Mouse (Mus musculus): ENCODE results near the gene Gm43951. TPM values are rescaled to one million over a fixed set of nuclear protein-coding genes. Genes with fewer than 3 reads are reported as not detected.
"Not testable (repeated sequence)": the region's sequence is repeated elsewhere in the genome, so short reads cannot be mapped to it uniquely, and the experiment has no call there.

Gm43951 gene
- polyA plus RNA-seq, 1 experiment from 2014 or later, result 0.05 TPM

GRCm38 (mm10) chr11:72190857-72191256 lies 15.8 kb downstream of the Gm43951 start:
- no peak for ATAC-seq
- Histone ChIP-seq H3K27me3 (replicated peaks) (no peaks in the 10 kb centered on the region), H3K9ac (no peak overlapping the region), H3K4me2 (no peak overlapping the region), H3K9me3 (replicated peaks) (no peaks in the 10 kb centered on the region), H3K27ac (no peak overlapping the region), H3K4me3 (no peak overlapping the region), H3K4me1 (no peaks in the 10 kb centered on the region), H3K36me3 (peaks cover 55% of the 10 kb centered on the region)
- 79% methylated on average over 1 of the region's 1 CpGs for WGBS (ENCODE audit: insufficient replicate concordance)

GRCm38 (mm10) chr11:72184252-72184651 lies 22.4 kb downstream of the Gm43951 start:
- WGBS (ENCODE audit: insufficient replicate concordance), result 68% methylated on average over 4 of the region's 4 CpGs
- Histone ChIP-seq H3K36me3 (peaks cover 49% of the 10 kb centered on the region), H3K9me3 (replicated peaks) (no peaks in the 10 kb centered on the region), H3K9ac (no peak overlapping the region), H3K4me3 (no peak overlapping the region), H3K4me2 (no peak overlapping the region), H3K27me3 (replicated peaks) (no peaks in the 10 kb centered on the region), H3K4me1 (no peaks in the 10 kb centered on the region), H3K27ac (no peak overlapping the region)
- no peak for ATAC-seq

GRCm38 (mm10) chr11:72181136-72181535 lies 25.5 kb downstream of the Gm43951 start:
- no peaks in the 10 kb centered on the region for H3K9me3 ChIP-seq (replicated peaks)
- ATAC-seq, result no peak
- H3K27ac ChIP-seq, result no peak overlapping the region
- H3K4me3 ChIP-seq, result no peak overlapping the region
- H3K4me2 ChIP-seq, result no peak overlapping the region
- H3K27me3 ChIP-seq (replicated peaks), result no peaks in the 10 kb centered on the region
- 82% methylated on average over 4 of the region's 4 CpGs for WGBS (ENCODE audit: insufficient replicate concordance)
- H3K9ac ChIP-seq, result no peak overlapping the region
- no peaks in the 10 kb centered on the region for H3K4me1 ChIP-seq
- H3K36me3 ChIP-seq, result peaks cover 50% of the 10 kb centered on the region

- Histone ChIP-seq H3K4me2 (no peak overlapping the region), H3K4me1 (no peaks in the 10 kb centered on the region), H3K27ac (no peak overlapping the region), H3K27me3 (replicated peaks) (no peaks in the 10 kb centered on the region), H3K4me3 (no peak overlapping the region), H3K36me3 (peaks cover 53% of the 10 kb centered on the region), H3K9me3 (replicated peaks) (no peaks in the 10 kb centered on the region), H3K9ac (no peak overlapping the region)
- WGBS (ENCODE audit: insufficient replicate concordance), result 76% methylated on average over 5 of the region's 5 CpGs
- ATAC-seq, result no peak
Measured at GRCm38 (mm10) chr11:72180556-72180955, 26.1 kb downstream of the Gm43951 start.

GRCm38 (mm10) chr11:72176553-72176952 lies 30.1 kb downstream of the Gm43951 start:
- no peak overlapping the region for H3K4me3 ChIP-seq
- no peak for ATAC-seq
- H3K27me3 ChIP-seq (replicated peaks), result no peaks in the 10 kb centered on the region
- H3K4me2 ChIP-seq, result no peak overlapping the region
- H3K27ac ChIP-seq, result no peak overlapping the region
- no peak overlapping the region for H3K9ac ChIP-seq
- H3K36me3 ChIP-seq, result peaks cover 68% of the 10 kb centered on the region
- WGBS (ENCODE audit: insufficient replicate concordance), result 72% methylated on average over 3 of the region's 3 CpGs
- H3K4me1 ChIP-seq, result no peaks in the 10 kb centered on the region
- H3K9me3 ChIP-seq (replicated peaks), result no peaks in the 10 kb centered on the region

- Histone ChIP-seq H3K4me3 (no peak overlapping the region), H3K36me3 (peaks cover 63% of the 10 kb centered on the region), H3K9ac (no peak overlapping the region), H3K27me3 (replicated peaks) (no peaks in the 10 kb centered on the region), H3K4me1 (no peaks in the 10 kb centered on the region), H3K4me2 (no peak overlapping the region), H3K9me3 (replicated peaks) (no peaks in the 10 kb centered on the region), H3K27ac (no peak overlapping the region)
- no peak for ATAC-seq
- WGBS (ENCODE audit: insufficient replicate concordance), result 82% methylated on average over 5 of the region's 5 CpGs
Measured at GRCm38 (mm10) chr11:72175966-72176365, 30.7 kb downstream of the Gm43951 start.

- Histone ChIP-seq H3K27ac (no peak overlapping the region), H3K4me1 (no peaks in the 10 kb centered on the region), H3K4me3 (no peak overlapping the region), H3K36me3 (peaks cover 66% of the 10 kb centered on the region), H3K27me3 (replicated peaks) (no peaks in the 10 kb centered on the region), H3K9ac (no peak overlapping the region), H3K9me3 (replicated peaks) (no peaks in the 10 kb centered on the region), H3K4me2 (no peak overlapping the region)
- WGBS (ENCODE audit: insufficient replicate concordance), result 81% methylated on average over 6 of the region's 6 CpGs
- no peak for ATAC-seq
Measured at GRCm38 (mm10) chr11:72174721-72175120, 31.9 kb downstream of the Gm43951 start.

GRCm38 (mm10) chr11:72173506-72173905 lies 33.1 kb downstream of the Gm43951 start:
- Histone ChIP-seq H3K27ac (no peak overlapping the region), H3K9ac (no peak overlapping the region), H3K27me3 (replicated peaks) (no peaks in the 10 kb centered on the region), H3K4me1 (no peaks in the 10 kb centered on the region), H3K9me3 (replicated peaks) (no peaks in the 10 kb centered on the region), H3K4me3 (no peak overlapping the region), H3K36me3 (peaks cover 68% of the 10 kb centered on the region), H3K4me2 (no peak overlapping the region)
- no peak for ATAC-seq
- 72% methylated on average over 5 of the region's 5 CpGs for WGBS (ENCODE audit: insufficient replicate concordance)

GRCm38 (mm10) chr11:72171906-72172305 lies 34.7 kb downstream of the Gm43951 start:
- not testable (repeated sequence) for H3K4me1 ChIP-seq; H3K27ac ChIP-seq; ATAC-seq; H3K27me3 ChIP-seq (replicated peaks); H3K4me2 ChIP-seq; H3K4me3 ChIP-seq; H3K9ac ChIP-seq; H3K9me3 ChIP-seq (replicated peaks)
- peaks cover 57% of the 10 kb centered on the region for H3K36me3 ChIP-seq
- 69% methylated on average over 4 of the region's 4 CpGs for WGBS (ENCODE audit: insufficient replicate concordance)

- no peak overlapping the region for H3K4me2 ChIP-seq
- H3K4me3 ChIP-seq, result no peak overlapping the region
- no peak overlapping the region for H3K27ac ChIP-seq
- H3K9me3 ChIP-seq (replicated peaks), result no peaks in the 10 kb centered on the region
- peak; percentile 52; the same call in 1 of the 2 replicates for ATAC-seq
- no peaks in the 10 kb centered on the region for H3K4me1 ChIP-seq
- H3K27me3 ChIP-seq (replicated peaks), result no peaks in the 10 kb centered on the region
- H3K36me3 ChIP-seq, result peaks cover 59% of the 10 kb centered on the region
- 73% methylated on average over 4 of the region's 4 CpGs for WGBS (ENCODE audit: insufficient replicate concordance)
- no peak overlapping the region for H3K9ac ChIP-seq
Measured at GRCm38 (mm10) chr11:72169871-72170270, 36.8 kb downstream of the Gm43951 start.

- ATAC-seq, result no peak
- no peaks in the 10 kb centered on the region for H3K4me1 ChIP-seq
- WGBS (ENCODE audit: insufficient replicate concordance), result 67% methylated on average over 2 of the region's 2 CpGs
- no peak overlapping the region for H3K4me3 ChIP-seq
- no peak overlapping the region for H3K9ac ChIP-seq
- H3K36me3 ChIP-seq, result peaks cover 58% of the 10 kb centered on the region
- no peaks in the 10 kb centered on the region for H3K27me3 ChIP-seq (replicated peaks)
- no peak overlapping the region for H3K27ac ChIP-seq
- no peaks in the 10 kb centered on the region for H3K9me3 ChIP-seq (replicated peaks)
- no peak overlapping the region for H3K4me2 ChIP-seq
Measured at GRCm38 (mm10) chr11:72163198-72163597, 43.4 kb downstream of the Gm43951 start.

- H3K27ac ChIP-seq, result no peak overlapping the region
- no peak overlapping the region for H3K4me3 ChIP-seq
- H3K27me3 ChIP-seq (replicated peaks), result no peaks in the 10 kb centered on the region
- ATAC-seq, result no peak
- 65% methylated on average over 2 of the region's 2 CpGs for WGBS (ENCODE audit: insufficient replicate concordance)
- no peaks in the 10 kb centered on the region for H3K9me3 ChIP-seq (replicated peaks)
- no peak overlapping the region for H3K9ac ChIP-seq
- H3K4me2 ChIP-seq, result no peak overlapping the region
- H3K36me3 ChIP-seq, result peaks cover 47% of the 10 kb centered on the region
- no peaks in the 10 kb centered on the region for H3K4me1 ChIP-seq
Measured at GRCm38 (mm10) chr11:72156624-72157023, 50.0 kb downstream of the Gm43951 start.

- peaks cover 47% of the 10 kb centered on the region for H3K36me3 ChIP-seq
- H3K4me2 ChIP-seq, result no peak overlapping the region
- H3K9ac ChIP-seq, result no peak overlapping the region
- H3K9me3 ChIP-seq (replicated peaks), result no peaks in the 10 kb centered on the region
- ATAC-seq, result no peak
- 81% methylated on average over 4 of the region's 4 CpGs for WGBS (ENCODE audit: insufficient replicate concordance)
- H3K4me3 ChIP-seq, result no peak overlapping the region
- H3K4me1 ChIP-seq, result no peaks in the 10 kb centered on the region
- no peaks in the 10 kb centered on the region for H3K27me3 ChIP-seq (replicated peaks)
- no peak overlapping the region for H3K27ac ChIP-seq
Measured at GRCm38 (mm10) chr11:72155981-72156428, 50.6 kb downstream of the Gm43951 start.

Measured in liver, embryonic 12.5 days (tissue).